ENCODE assay signal across 35 mouse cellular contexts in the genomic region with DNA sequence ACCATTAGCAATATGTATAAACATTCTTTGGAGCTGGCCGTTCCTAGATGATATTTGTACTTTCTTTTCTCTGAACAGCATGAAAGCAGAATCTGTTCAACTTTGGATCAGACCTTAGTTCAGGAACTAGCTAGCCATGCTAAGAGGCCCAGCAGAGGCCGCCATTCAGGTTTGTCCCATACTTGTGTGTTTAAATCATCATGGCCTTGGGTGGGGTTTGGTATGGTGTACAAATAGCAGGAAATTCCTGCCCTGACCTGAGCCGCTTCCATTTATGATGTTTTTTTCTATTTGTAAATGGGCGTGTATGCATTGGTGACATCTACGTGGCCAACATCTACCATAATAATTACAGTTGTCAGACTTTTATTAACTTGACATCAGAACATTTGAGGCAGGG. TPM values are rescaled to one million over a fixed set of nuclear protein-coding genes. Genes with fewer than 3 reads are reported as not detected.
DNase-seq lines count a peak whose midpoint lies in the region; ATAC-seq lines count a peak whose summit lies in the region.
"Had no signal": no experiment of that assay in that cellular context is flagged by ENCODE, and none has a peak within 500 bp of the region (broad histone marks: within the 10 kb centered on the region; RNA-seq: fewer than 3 reads in every experiment).

No protein-coding gene starts in this region.

- ATAC-seq in intestine, embryonic 14.5 days (replicated peaks; ENCODE audit: low FRiP score, low TSS enrichment, low read depth), result 0 out of 2 replicates have a peak, but pooled peaks have one; percentile 45
- ATAC-seq in stomach, embryonic 15.5 days (ENCODE audit: insufficient read depth, low FRiP score, low read depth), result no peak
- no peak for ATAC-seq in hindbrain, embryonic 11.5 days (ENCODE audit: low FRiP score)
- ATAC-seq: forebrain, embryonic 14.5 days; hindbrain, postnatal 0 days; midbrain, embryonic 16.5 days had no signal

- H3K9ac ChIP-seq in intestine, embryonic 14.5 days (ENCODE audit: low read length), result no peak overlapping the region
- no peak overlapping the region for H3K9ac ChIP-seq in stomach, embryonic 15.5 days
- no peak overlapping the region for H3K9ac ChIP-seq in hindbrain, embryonic 11.5 days (ENCODE audit: low read depth, low read length)
- H3K9ac ChIP-seq: embryonic facial prominence, embryonic 12.5 days; hindbrain, embryonic 12.5 days; kidney, embryonic 15.5 days; limb, embryonic 13.5 days; lung, embryonic 15.5 days; neural tube, embryonic 12.5 days had no signal

- peaks cover 27% of the 10 kb centered on the region for H3K36me3 ChIP-seq in intestine, embryonic 14.5 days (ENCODE audit: control insufficient read depth, insufficient read depth, low read length)
- peaks cover 18% of the 10 kb centered on the region; the same call in 1 of the 2 replicates for H3K36me3 ChIP-seq in stomach, embryonic 15.5 days
- no peaks in the 10 kb centered on the region for H3K36me3 ChIP-seq in hindbrain, embryonic 11.5 days (ENCODE audit: control insufficient read depth, insufficient read depth, low read length)
- H3K36me3 ChIP-seq: lung, embryonic 15.5 days had no signal

- H3K27ac ChIP-seq in intestine, embryonic 14.5 days (ENCODE audit: low read depth), result no peak overlapping the region
- peak overlapping the region; percentile 40; the same call in 1 of the 2 replicates for H3K27ac ChIP-seq in stomach, embryonic 15.5 days
- no peak overlapping the region for H3K27ac ChIP-seq in hindbrain, embryonic 11.5 days (ENCODE audit: low read depth, low read length)
- H3K27ac ChIP-seq: embryonic facial prominence, embryonic 12.5 days; heart, embryonic 10.5 days; hindbrain, embryonic 12.5 days; hindbrain, postnatal 0 days; kidney, embryonic 15.5 days; layer of hippocampus, adult 2 months; limb, embryonic 13.5 days; lung, embryonic 15.5 days; neural tube, embryonic 12.5 days had no signal

- no peak overlapping the region for H3K4me2 ChIP-seq in intestine, embryonic 14.5 days (ENCODE audit: low read length)
- no peak overlapping the region for H3K4me2 ChIP-seq in stomach, embryonic 15.5 days
- H3K4me2 ChIP-seq in hindbrain, embryonic 11.5 days (replicated peaks; ENCODE audit: low read depth, low read length), result no peak overlapping the region
- H3K4me2 ChIP-seq: embryonic facial prominence, embryonic 12.5 days; hindbrain, embryonic 12.5 days; kidney, embryonic 15.5 days; limb, embryonic 13.5 days; liver, embryonic 11.5 days; lung, embryonic 15.5 days; midbrain, embryonic 11.5 days; neural tube, embryonic 12.5 days had no signal

- no peaks in the 10 kb centered on the region for H3K4me1 ChIP-seq in intestine, embryonic 14.5 days (replicated peaks; ENCODE audit: control insufficient read depth, insufficient read depth, low read length)
- 0 out of 2 replicates have a peak, but pooled peaks cover 4% of the 10 kb centered on the region for H3K4me1 ChIP-seq in stomach, embryonic 15.5 days
- H3K4me1 ChIP-seq in hindbrain, embryonic 11.5 days (replicated peaks; ENCODE audit: control insufficient read depth, insufficient read depth, low read length), result no peaks in the 10 kb centered on the region
- H3K4me1 ChIP-seq: hindbrain, embryonic 12.5 days; lung, embryonic 15.5 days had no signal

- no peaks in the 10 kb centered on the region for H3K9me3 ChIP-seq in intestine, embryonic 14.5 days (ENCODE audit: control insufficient read depth, low read length)
- H3K9me3 ChIP-seq in stomach, embryonic 15.5 days, result no peaks in the 10 kb centered on the region
- no peaks in the 10 kb centered on the region for H3K9me3 ChIP-seq in hindbrain, embryonic 11.5 days (ENCODE audit: control insufficient read depth, low read length)
- H3K9me3 ChIP-seq: embryonic facial prominence, embryonic 12.5 days; G1E; heart, embryonic 10.5 days; hindbrain, embryonic 12.5 days; kidney, embryonic 15.5 days; limb, embryonic 13.5 days; lung, embryonic 15.5 days; neural tube, embryonic 12.5 days had no signal

- no peak overlapping the region for H3K4me3 ChIP-seq in intestine, embryonic 14.5 days (ENCODE audit: low read depth, low read length)
- H3K4me3 ChIP-seq in stomach, embryonic 15.5 days (replicated peaks), result no peak overlapping the region
- H3K4me3 ChIP-seq in hindbrain, embryonic 11.5 days (ENCODE audit: low read depth, low read length), result no peak overlapping the region
- H3K4me3 ChIP-seq: embryonic facial prominence, embryonic 12.5 days; heart, embryonic 10.5 days; hindbrain, embryonic 12.5 days; kidney, embryonic 15.5 days; layer of hippocampus, adult 2 months; limb, embryonic 13.5 days; lung, embryonic 15.5 days; neural tube, embryonic 12.5 days had no signal

- DNase-seq in heart, adult 11 months, result peak; percentile 90
- DNase-seq in heart, postnatal 4 days, result no peak
- DNase-seq in lung, postnatal 25 days (ENCODE audit: low spot score), result peak; percentile 17
- DNase-seq in lung, postnatal 10 days, result no peak
- DNase-seq in intestine, embryonic 14.5 days (ENCODE audit: low spot score), result no peak
- no peak for DNase-seq in hindbrain, embryonic 11.5 days (ENCODE audit: low spot score)
- no peak for DNase-seq in layer of hippocampus, postnatal 14 days (ENCODE audit: low spot score in 2 of 2)
- DNase-seq: adrenal gland, adult 8-10 months; cerebellum, adult 8-10 months; cerebellum, postnatal 36 days; embryo, embryonic 11 days; gastrocnemius, postnatal 36 days; kidney, adult 18-20 months; kidney, postnatal 25 days; right cerebral cortex, postnatal 4 days; thymus, adult 18-20 months; thymus, postnatal 25 days had no signal

- WGBS in intestine, embryonic 14.5 days, result 81% methylated on average over 5 of the region's 5 CpGs
- 75% methylated on average over 5 of the region's 5 CpGs for WGBS in stomach, embryonic 15.5 days
- WGBS in hindbrain, embryonic 11.5 days, result 92% methylated on average over 5 of the region's 5 CpGs

- H3K27me3 ChIP-seq in intestine, embryonic 14.5 days (replicated peaks; ENCODE audit: control insufficient read depth, insufficient read depth, low read length), result no peaks in the 10 kb centered on the region
- H3K27me3 ChIP-seq in stomach, embryonic 15.5 days (replicated peaks), result no peaks in the 10 kb centered on the region
- no peaks in the 10 kb centered on the region for H3K27me3 ChIP-seq in hindbrain, embryonic 11.5 days (ENCODE audit: control insufficient read depth, insufficient read depth, low read length)
- H3K27me3 ChIP-seq: embryonic facial prominence, embryonic 12.5 days; hindbrain, embryonic 12.5 days; kidney, embryonic 15.5 days; limb, embryonic 13.5 days; lung, embryonic 15.5 days; neural tube, embryonic 12.5 days had no signal

RNA-seq across cellular contexts. Expression of a gene that starts 32.4 kb away (rescaled TPM):
- total RNA-seq in heart, postnatal 4 days (2021), result 10 to 100 TPM; 17.3 to 19.8 TPM
- 8.6 and 10.7 TPM in 2 replicates for polyA plus RNA-seq in intestine, embryonic 14.5 days (2014; fragmentation: Nextera tagmentation; extraction: Ambion mirVana)
- 9.0 and 10.2 TPM in 2 replicates for polyA plus RNA-seq in stomach, embryonic 15.5 days (2015; fragmentation: Nextera tagmentation; extraction: Ambion mirVana)
- 9.2 and 10.9 TPM in 2 replicates for polyA plus RNA-seq in hindbrain, embryonic 11.5 days (2014; fragmentation: Nextera tagmentation; extraction: Ambion mirVana)
- total RNA-seq in layer of hippocampus, postnatal 14 days (2021), result 10 to 100 TPM; 34.5 to 39.5 TPM

RNA-seq across cellular contexts. Expression of a gene that starts 42.3 kb away (rescaled TPM):
- total RNA-seq in heart, postnatal 4 days (2021), result 1 to 10 TPM; 4.1 to 4.5 TPM
- 4.2 and 5.1 TPM in 2 replicates for polyA plus RNA-seq in intestine, embryonic 14.5 days (2014; fragmentation: Nextera tagmentation; extraction: Ambion mirVana)
- polyA plus RNA-seq in stomach, embryonic 15.5 days (2015; fragmentation: Nextera tagmentation; extraction: Ambion mirVana), result 10.7 and 10.8 TPM in 2 replicates
- 2.4 and 3.1 TPM in 2 replicates for polyA plus RNA-seq in hindbrain, embryonic 11.5 days (2014; fragmentation: Nextera tagmentation; extraction: Ambion mirVana)
- total RNA-seq in layer of hippocampus, postnatal 14 days (2021), result 1 to 10 TPM in 1 of 2 experiments, under 1 TPM in 1; 0.91 to 1.8 TPM

RNA-seq across cellular contexts. Expression of a gene that starts 45.4 kb away (rescaled TPM):
- under 1 TPM in 1 of 2 experiments, not detected in 1; 0.32 TPM for total RNA-seq in heart, postnatal 4 days (2021)
- polyA plus RNA-seq in intestine, embryonic 14.5 days (2014; fragmentation: Nextera tagmentation; extraction: Ambion mirVana), result 0.12 TPM in 1 of 2 replicates, not detected in the other
- not detected in 2 replicates for polyA plus RNA-seq in stomach, embryonic 15.5 days (2015; fragmentation: Nextera tagmentation; extraction: Ambion mirVana)
- not detected in 2 replicates for polyA plus RNA-seq in hindbrain, embryonic 11.5 days (2014; fragmentation: Nextera tagmentation; extraction: Ambion mirVana)
- total RNA-seq in layer of hippocampus, postnatal 14 days (2021), result under 1 TPM in 1 of 2 experiments, not detected in 1; 0.28 TPM
- total RNA-seq: megakaryocyte, adult 5-6 weeks had no signal
- polyA plus RNA-seq: G1E; heart, embryonic 10.5 days; heart, embryonic 16.5 days; hindbrain, embryonic 12.5 days; kidney, embryonic 15.5 days; limb, embryonic 13.5 days; liver, embryonic 11.5 days; liver, embryonic 16.5 days; lung, embryonic 15.5 days; neural tube, embryonic 12.5 days had no signal

Comparison
In these comparisons a context has a peak if more than half of its experiments do, and no peak if none do; other contexts are left out.
1. DNase-seq: peak in heart, adult 11 months (single experiment) and lung, postnatal 25 days (single experiment); none in heart, postnatal 4 days (single experiment), lung, postnatal 10 days (single experiment), intestine, embryonic 14.5 days (single experiment), hindbrain, embryonic 11.5 days (single experiment) and layer of hippocampus, postnatal 14 days (0 of 2).